Mouse (Mus musculus) kidney, adult 2 months (tissue): ENCODE measurements around the gene Cnot1.

ENCODE experiments used
- CTCF ChIP-seq: fragments of 200-500 bp; conservative IDR thresholded peaks from 2 replicates; pipeline ENCODE4 v1.5.1; 2011; ENCODE audit warnings: low read depth, mild to moderate bottlenecking, control low read depth, low read length, moderate library complexity, mixed read lengths; ENCODE audit not compliant: insufficient read depth, insufficient read length
- POLR2A ChIP-seq: fragments of 200-500 bp; IDR thresholded peaks from one replicate; pipeline ENCODE4 v1.6.1; 2011; ENCODE audit warnings: low read depth, low read length, control low read depth

- TF ChIP-seq CTCF, result no peak
- TF ChIP-seq POLR2A, result no peak
Measured at GRCm38 (mm10) chr8:95669967-95670366, 137.3 kb downstream of the Cnot1 start.
